Mouse (Mus musculus) C2C12 (cell line): Measurements from ENCODE around the gene Itgav.

Source experiments
- CTCF ChIP-seq: IDR thresholded peaks from one replicate; pipeline ENCODE4 v1.5.1; 2011; ENCODE audit not compliant: control insufficient read depth, insufficient read depth, insufficient read length
- FOSL1 ChIP-seq: IDR thresholded peaks from one replicate; pipeline ENCODE4 v1.8.0; 2011; ENCODE audit warnings: mild to moderate bottlenecking, low read length; ENCODE audit not compliant: poor library complexity, insufficient read depth, severe bottlenecking
- MYOD1 ChIP-seq: IDR thresholded peaks from one replicate; pipeline ENCODE4 v1.6.1; 2011; ENCODE audit warnings: low read depth; ENCODE audit not compliant: control insufficient read depth, insufficient read length
- USF1 ChIP-seq: IDR thresholded peaks from one replicate; pipeline ENCODE4 v1.6.1; 2011; ENCODE audit warnings: low read depth, mild to moderate bottlenecking, control low read depth, moderate library complexity

DNA sequence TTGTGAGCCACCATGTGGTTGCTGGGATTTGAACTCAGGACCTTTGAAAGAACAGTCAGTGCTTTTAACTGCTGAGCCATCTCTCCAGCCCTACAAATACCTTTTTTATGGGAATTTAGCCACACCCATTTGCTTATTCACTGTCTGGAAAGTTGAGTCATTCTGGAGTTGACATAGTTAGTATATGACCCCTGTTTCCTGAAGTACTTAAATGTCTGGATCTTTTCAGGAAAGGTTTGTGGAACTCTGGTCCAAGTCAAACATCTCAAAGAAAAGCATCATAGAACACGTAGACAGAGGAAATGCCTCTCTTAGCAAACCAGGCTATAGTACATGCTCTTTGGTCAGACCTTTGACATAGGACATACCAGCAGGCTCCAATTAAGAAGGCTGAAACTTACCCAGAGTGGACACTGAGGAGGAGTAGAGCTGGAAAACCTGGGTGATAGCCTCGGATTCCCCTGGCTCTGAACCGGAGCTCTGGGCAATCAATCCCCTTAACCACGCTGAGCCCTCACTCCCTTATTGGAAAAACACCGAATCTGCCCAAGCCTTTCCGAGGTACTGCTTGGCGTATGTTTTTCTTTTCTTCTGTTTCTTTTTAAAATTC is 34.5 kb downstream of the Itgav start:
- no peak for TF ChIP-seq CTCF
- no peak for TF ChIP-seq MYOD1
- TF ChIP-seq USF1: no peak
- TF ChIP-seq FOSL1: no peak
